In the genomic region with DNA sequence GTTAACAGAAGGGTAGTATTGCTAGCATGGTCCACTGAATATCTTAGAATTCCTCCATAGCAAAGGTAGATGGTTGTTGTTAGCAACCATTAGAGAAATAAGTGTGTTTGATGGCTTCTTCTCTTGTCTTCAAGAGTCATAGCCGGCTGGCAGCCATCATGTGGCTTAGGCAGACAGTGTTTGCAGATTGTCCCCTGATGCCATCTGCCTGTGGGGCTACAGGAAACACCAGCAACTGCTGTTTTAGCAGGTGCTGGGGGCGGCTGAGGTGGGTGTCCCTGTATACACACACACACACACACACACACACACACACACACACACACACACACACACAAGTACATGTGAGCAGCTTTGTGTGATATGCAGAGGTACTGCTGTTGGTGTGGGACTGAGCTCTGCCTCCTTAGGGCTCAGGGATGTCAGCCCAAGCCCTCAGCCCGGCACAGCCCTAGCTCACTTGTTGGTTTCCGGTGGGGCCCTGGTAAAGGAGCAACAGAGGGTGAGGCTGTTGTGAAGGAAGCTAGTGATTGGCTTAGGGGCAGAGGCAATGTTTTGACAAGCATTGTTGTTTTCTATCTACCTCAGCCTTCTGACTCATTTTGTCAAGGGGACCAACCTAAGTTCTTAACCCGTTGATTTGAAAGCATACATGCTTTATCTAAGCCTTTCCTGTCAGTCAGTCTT, we compare ENCODE assay signal across 12 mouse cellular contexts.
DNase-seq lines count a peak whose midpoint lies in the region; ATAC-seq and TF ChIP-seq lines count a peak whose summit lies in the region.
"Had no signal": no experiment of that assay in that cellular context is flagged by ENCODE, and none has a peak within 500 bp of the region (broad histone marks: within the 10 kb centered on the region; RNA-seq: fewer than 3 reads in every experiment).

No protein-coding gene starts in this region.

- no peaks in the 10 kb centered on the region for H3K9me3 ChIP-seq in liver, embryonic 11.5 days (ENCODE audit: control insufficient read depth, low read length)
- H3K9me3 ChIP-seq in forebrain, embryonic 16.5 days (ENCODE audit: control insufficient read depth, low read length) = no peaks in the 10 kb centered on the region
- no peaks in the 10 kb centered on the region for H3K9me3 ChIP-seq in forebrain, embryonic 12.5 days
- H3K9me3 ChIP-seq: forebrain, embryonic 10.5 days; limb, embryonic 15.5 days had no signal

- H3K36me3 ChIP-seq in liver, embryonic 11.5 days (ENCODE audit: control insufficient read depth, insufficient read depth, low read length) = no peaks in the 10 kb centered on the region
- H3K36me3 ChIP-seq in small intestine, adult 2 months (ENCODE audit: control insufficient read depth, insufficient read depth, low read length) = no peaks in the 10 kb centered on the region
- no peaks in the 10 kb centered on the region for H3K36me3 ChIP-seq in forebrain, embryonic 16.5 days (ENCODE audit: control insufficient read depth, insufficient read depth)
- no peaks in the 10 kb centered on the region for H3K36me3 ChIP-seq in forebrain, embryonic 12.5 days (replicated peaks)
- H3K36me3 ChIP-seq: forebrain, embryonic 10.5 days; limb, embryonic 15.5 days had no signal

- TF ChIP-seq CTCF in small intestine, adult 2 months (IDR thresholded peaks at IDR 0.05; ENCODE audit: extremely low read depth, insufficient read length, insufficient replicate concordance, low read depth, low read length) = no peak
- TF ChIP-seq CTCF in cerebellum, adult 2 months (IDR thresholded peaks at IDR 0.05; ENCODE audit: borderline replicate concordance, insufficient read depth, low read depth, low read length) = no peak

- H3K4me1 ChIP-seq in liver, embryonic 11.5 days (replicated peaks; ENCODE audit: control insufficient read depth, insufficient read depth, low read length) = 0 out of 2 replicates have a peak, but pooled peaks cover 3% of the 10 kb centered on the region
- H3K4me1 ChIP-seq in small intestine, adult 2 months (ENCODE audit: control insufficient read depth, insufficient read depth, insufficient read length, low read length) = no peaks in the 10 kb centered on the region
- no peaks in the 10 kb centered on the region for H3K4me1 ChIP-seq in forebrain, embryonic 16.5 days (replicated peaks; ENCODE audit: control insufficient read depth, insufficient read depth, low read length)
- no peaks in the 10 kb centered on the region for H3K4me1 ChIP-seq in cerebellum, adult 2 months (ENCODE audit: control insufficient read depth, insufficient read depth, low read length)
- H3K4me1 ChIP-seq in forebrain, embryonic 12.5 days = no peaks in the 10 kb centered on the region
- H3K4me1 ChIP-seq: forebrain, embryonic 10.5 days; limb, embryonic 15.5 days had no signal

- 55% methylated on average over 5 of the region's 5 CpGs for WGBS in liver, embryonic 11.5 days
- 71% methylated on average over 5 of the region's 5 CpGs for WGBS in small intestine, adult 2 months
- 77% methylated on average over 4 of the region's 5 CpGs for WGBS in forebrain, embryonic 16.5 days
- WGBS in cerebellum, adult 2 months = 86% methylated on average over 5 of the region's 5 CpGs
- 75% methylated on average over 5 of the region's 5 CpGs for WGBS in forebrain, embryonic 12.5 days

- H3K9ac ChIP-seq in liver, embryonic 11.5 days (ENCODE audit: low read depth, low read length) = no peak overlapping the region
- no peak overlapping the region for H3K9ac ChIP-seq in forebrain, embryonic 16.5 days (replicated peaks; ENCODE audit: low read depth, low read length)
- no peak overlapping the region for H3K9ac ChIP-seq in forebrain, embryonic 12.5 days
- H3K9ac ChIP-seq: limb, embryonic 15.5 days had no signal

- H3K4me2 ChIP-seq in liver, embryonic 11.5 days = peak overlapping the region; percentile 47
- no peak overlapping the region for H3K4me2 ChIP-seq in forebrain, embryonic 16.5 days (ENCODE audit: low read length)
- H3K4me2 ChIP-seq in forebrain, embryonic 12.5 days = no peak overlapping the region
- H3K4me2 ChIP-seq: limb, embryonic 15.5 days had no signal

- ATAC-seq in liver, embryonic 11.5 days (replicated peaks; ENCODE audit: low FRiP score) = peak; percentile 86
- no peak for ATAC-seq in forebrain, embryonic 16.5 days
- ATAC-seq in forebrain, embryonic 12.5 days (ENCODE audit: low FRiP score) = no peak

- intact Hi-C loops in heart, postnatal 14 days (cut with DNase I) = no loop called here

- no peak for TF ChIP-seq POLR2A in small intestine, adult 2 months (IDR thresholded peaks at IDR 0.05; ENCODE audit: low read depth, low read length)
- TF ChIP-seq POLR2A in cerebellum, adult 2 months (IDR thresholded peaks at IDR 0.05; ENCODE audit: borderline replicate concordance, insufficient read depth, low read length) = no peak

- DNase-seq in lung, postnatal 4 days = peak; percentile 32 to 33
- no peak for DNase-seq in lung, adult 18-20 months
- no peak for DNase-seq in liver, embryonic 11.5 days (ENCODE audit: low spot score)
- DNase-seq in heart, postnatal 14 days = no peak
- no peak for DNase-seq in cerebellum, adult 2 months
- DNase-seq: cerebellum, postnatal 25 days had no signal

- H3K4me3 ChIP-seq in liver, embryonic 11.5 days (ENCODE audit: low read depth, low read length) = no peak overlapping the region
- H3K4me3 ChIP-seq in small intestine, adult 2 months (ENCODE audit: low read depth, low read length) = no peak overlapping the region
- H3K4me3 ChIP-seq in forebrain, embryonic 16.5 days (replicated peaks; ENCODE audit: low read length) = no peak overlapping the region
- H3K4me3 ChIP-seq in cerebellum, adult 2 months (replicated peaks; ENCODE audit: insufficient read depth, low read depth, low read length) = no peak overlapping the region
- H3K4me3 ChIP-seq in forebrain, embryonic 12.5 days (replicated peaks) = no peak overlapping the region
- H3K4me3 ChIP-seq: forebrain, embryonic 10.5 days; limb, embryonic 15.5 days; myocyte had no signal

- H3K27ac ChIP-seq in liver, embryonic 11.5 days (ENCODE audit: low read depth, low read length) = peak overlapping the region; percentile 66
- H3K27ac ChIP-seq in small intestine, adult 2 months (ENCODE audit: insufficient read depth, low read depth, low read length) = peak overlapping the region; percentile 22; the same call in 1 of the 2 replicates
- no peak overlapping the region for H3K27ac ChIP-seq in forebrain, embryonic 16.5 days (ENCODE audit: low read length)
- H3K27ac ChIP-seq in cerebellum, adult 2 months (ENCODE audit: insufficient read depth, low read length) = no peak overlapping the region
- no peak overlapping the region for H3K27ac ChIP-seq in forebrain, embryonic 12.5 days
- H3K27ac ChIP-seq: forebrain, embryonic 10.5 days; limb, embryonic 15.5 days had no signal

- no peaks in the 10 kb centered on the region for H3K27me3 ChIP-seq in liver, embryonic 11.5 days (replicated peaks; ENCODE audit: control insufficient read depth, insufficient read depth, low read length)
- no peaks in the 10 kb centered on the region for H3K27me3 ChIP-seq in small intestine, adult 2 months (ENCODE audit: control insufficient read depth, insufficient read depth, low read length)
- H3K27me3 ChIP-seq in forebrain, embryonic 16.5 days (replicated peaks; ENCODE audit: control insufficient read depth, insufficient read depth, low read length) = no peaks in the 10 kb centered on the region
- H3K27me3 ChIP-seq in cerebellum, adult 2 months (ENCODE audit: control insufficient read depth, insufficient read depth, low read length) = no peaks in the 10 kb centered on the region
- peaks cover 19% of the 10 kb centered on the region; the same call in 1 of the 2 replicates for H3K27me3 ChIP-seq in forebrain, embryonic 12.5 days
- H3K27me3 ChIP-seq: limb, embryonic 15.5 days had no signal

Comparison
In these comparisons a context has a peak if more than half of its experiments do, and no peak if none do; other contexts are left out.
1. DNase-seq: peak in lung, postnatal 4 days (2 of 2); none in lung, adult 18-20 months (0 of 2), liver, embryonic 11.5 days (single experiment), heart, postnatal 14 days (0 of 2) and cerebellum, adult 2 months (0 of 2).
2. H3K27ac ChIP-seq: peak in liver, embryonic 11.5 days (single experiment) and small intestine, adult 2 months (single experiment); none in forebrain, embryonic 16.5 days (single experiment), cerebellum, adult 2 months (single experiment) and forebrain, embryonic 12.5 days (single experiment).